Mouse (Mus musculus): ENCODE measurements around the gene Zbtb44. TPM values are rescaled to one million over a fixed set of nuclear protein-coding genes. Genes with fewer than 3 reads are reported as not detected.

Zbtb44 gene
- polyA plus RNA-seq, 1 experiment: 40.7 TPM

DNA sequence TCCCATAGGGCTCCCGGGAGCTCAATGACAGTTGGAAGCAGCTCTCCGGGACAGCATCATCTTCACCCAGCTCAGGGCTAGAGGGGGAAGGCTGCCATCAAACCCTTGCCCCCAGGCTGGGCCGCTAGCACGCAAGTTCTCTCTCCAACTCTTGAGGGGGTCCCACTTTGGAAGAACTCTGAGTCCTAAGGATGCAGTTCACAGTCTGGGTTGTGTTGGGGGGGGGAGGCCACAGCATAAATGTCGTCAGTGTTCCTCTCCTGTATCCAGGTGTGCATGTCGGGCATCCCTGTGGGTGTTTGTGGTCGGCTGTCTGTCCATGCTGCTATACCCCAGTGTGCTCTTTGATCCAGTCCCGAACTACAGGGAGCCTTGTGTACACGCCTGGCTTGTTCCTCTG is 59.1 kb downstream of the Zbtb44 start:
- H3K4me3 ChIP-seq (ENCODE audit: control insufficient read depth, low read depth, low read length): no peak overlapping the region
- no peaks in the 10 kb centered on the region for H3K27me3 ChIP-seq (ENCODE audit: control insufficient read depth, insufficient read depth, low read length)
- no peak overlapping the region for H3K27ac ChIP-seq (ENCODE audit: control insufficient read depth, insufficient read depth, low read depth, low read length)
- H3K36me3 ChIP-seq (ENCODE audit: control insufficient read depth, insufficient read depth, low read length): no peaks in the 10 kb centered on the region
- peaks cover 4% of the 10 kb centered on the region; the same call in 1 of the 2 replicates for H3K4me1 ChIP-seq (ENCODE audit: control insufficient read depth, insufficient read depth, low read length)
- TF ChIP-seq CTCF (IDR thresholded peaks at IDR 0.05; ENCODE audit: control insufficient read depth, insufficient read depth, insufficient replicate concordance, low read depth, low read length): no peak
- TF ChIP-seq POLR2A (IDR thresholded peaks at IDR 0.05; ENCODE audit: control insufficient read depth, low read depth, low read length): no peak

DNA sequence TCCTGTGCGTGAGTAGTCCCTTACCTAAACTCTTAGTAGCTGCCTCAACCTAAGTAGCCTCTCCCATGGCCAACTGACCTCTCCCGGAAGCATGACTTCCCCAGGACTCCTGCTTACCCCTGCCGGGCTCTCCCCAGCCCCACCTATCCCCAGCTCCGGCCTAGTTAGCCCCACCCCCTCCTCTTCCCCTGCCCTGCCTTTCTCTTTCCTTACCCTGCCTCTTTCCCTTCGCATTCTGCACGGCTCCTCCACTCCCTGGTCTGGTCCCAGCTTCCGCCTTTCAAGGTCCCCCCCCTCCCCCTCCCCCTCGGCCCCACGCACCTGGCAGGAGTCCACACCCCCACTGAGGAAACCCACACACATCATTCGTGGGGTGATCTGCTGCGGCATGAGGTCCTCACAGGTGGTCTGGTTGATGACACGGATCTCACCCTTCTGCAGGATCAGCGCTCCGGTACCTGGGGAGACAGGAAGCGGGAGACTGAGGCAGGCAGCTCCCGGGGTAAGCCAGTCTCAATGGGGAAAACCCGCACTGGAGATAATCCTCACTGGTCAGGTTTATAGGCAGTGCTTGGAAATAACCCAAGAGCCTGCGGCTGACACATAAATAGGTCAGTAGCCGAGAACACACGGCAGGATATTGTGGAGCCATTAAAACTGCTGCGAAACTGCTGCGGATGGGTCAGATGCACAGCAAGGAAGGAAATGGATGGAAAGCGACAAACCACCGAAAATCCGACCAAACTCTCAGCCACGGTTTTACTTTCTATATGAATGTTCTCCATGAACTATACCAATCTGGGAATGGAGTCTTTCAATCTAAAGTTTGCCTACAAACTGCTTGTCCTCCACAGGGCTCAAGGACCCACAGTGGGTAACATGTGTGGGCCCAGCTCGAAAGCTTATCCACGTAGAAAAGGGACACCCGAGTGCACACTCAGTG is 59.9 kb downstream of the Zbtb44 start:
- TF ChIP-seq POLR2A (IDR thresholded peaks at IDR 0.05; ENCODE audit: control insufficient read depth, low read depth, low read length) (no peak), CTCF (IDR thresholded peaks at IDR 0.05; ENCODE audit: control insufficient read depth, insufficient read depth, insufficient replicate concordance, low read depth, low read length) (no peak)
- H3K27me3 ChIP-seq (ENCODE audit: control insufficient read depth, insufficient read depth, low read length): no peaks in the 10 kb centered on the region
- no peaks in the 10 kb centered on the region for H3K36me3 ChIP-seq (ENCODE audit: control insufficient read depth, insufficient read depth, low read length)
- peaks cover 4% of the 10 kb centered on the region; the same call in 1 of the 2 replicates for H3K4me1 ChIP-seq (ENCODE audit: control insufficient read depth, insufficient read depth, low read length)
- H3K27ac ChIP-seq (ENCODE audit: control insufficient read depth, insufficient read depth, low read depth, low read length): no peak overlapping the region
- H3K4me3 ChIP-seq (ENCODE audit: control insufficient read depth, low read depth, low read length): no peak overlapping the region

DNA sequence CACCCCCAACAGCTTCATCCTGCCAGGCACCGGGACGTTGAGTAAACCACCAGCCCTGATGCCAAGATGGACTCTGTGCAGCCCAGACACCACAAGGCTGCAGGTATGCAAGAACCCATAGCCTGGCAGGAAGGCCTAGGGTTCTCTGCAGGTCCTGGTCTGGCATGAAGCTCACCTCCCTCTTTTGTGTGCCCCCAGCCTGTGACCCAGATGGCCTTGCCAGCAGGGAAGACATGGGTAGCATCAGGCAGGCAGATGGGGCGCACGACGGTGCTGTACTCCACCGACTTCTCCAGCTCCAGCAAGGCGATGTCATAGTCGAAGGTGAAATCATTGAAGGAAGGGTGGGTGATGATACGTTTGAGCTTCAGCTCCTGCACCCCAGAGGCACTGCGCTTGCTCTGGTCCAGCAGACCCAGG is 60.7 kb downstream of the Zbtb44 start:
- no peak for TF ChIP-seq POLR2A (IDR thresholded peaks at IDR 0.05; ENCODE audit: control insufficient read depth, low read depth, low read length)
- TF ChIP-seq CTCF (IDR thresholded peaks at IDR 0.05; ENCODE audit: control insufficient read depth, insufficient read depth, insufficient replicate concordance, low read depth, low read length): no peak
- Histone ChIP-seq H3K36me3 (ENCODE audit: control insufficient read depth, insufficient read depth, low read length) (no peaks in the 10 kb centered on the region), H3K27ac (ENCODE audit: control insufficient read depth, insufficient read depth, low read depth, low read length) (no peak overlapping the region), H3K4me3 (ENCODE audit: control insufficient read depth, low read depth, low read length) (no peak overlapping the region), H3K27me3 (ENCODE audit: control insufficient read depth, insufficient read depth, low read length) (no peaks in the 10 kb centered on the region), H3K4me1 (ENCODE audit: control insufficient read depth, insufficient read depth, low read length) (peaks cover 4% of the 10 kb centered on the region; the same call in 1 of the 2 replicates)

DNA sequence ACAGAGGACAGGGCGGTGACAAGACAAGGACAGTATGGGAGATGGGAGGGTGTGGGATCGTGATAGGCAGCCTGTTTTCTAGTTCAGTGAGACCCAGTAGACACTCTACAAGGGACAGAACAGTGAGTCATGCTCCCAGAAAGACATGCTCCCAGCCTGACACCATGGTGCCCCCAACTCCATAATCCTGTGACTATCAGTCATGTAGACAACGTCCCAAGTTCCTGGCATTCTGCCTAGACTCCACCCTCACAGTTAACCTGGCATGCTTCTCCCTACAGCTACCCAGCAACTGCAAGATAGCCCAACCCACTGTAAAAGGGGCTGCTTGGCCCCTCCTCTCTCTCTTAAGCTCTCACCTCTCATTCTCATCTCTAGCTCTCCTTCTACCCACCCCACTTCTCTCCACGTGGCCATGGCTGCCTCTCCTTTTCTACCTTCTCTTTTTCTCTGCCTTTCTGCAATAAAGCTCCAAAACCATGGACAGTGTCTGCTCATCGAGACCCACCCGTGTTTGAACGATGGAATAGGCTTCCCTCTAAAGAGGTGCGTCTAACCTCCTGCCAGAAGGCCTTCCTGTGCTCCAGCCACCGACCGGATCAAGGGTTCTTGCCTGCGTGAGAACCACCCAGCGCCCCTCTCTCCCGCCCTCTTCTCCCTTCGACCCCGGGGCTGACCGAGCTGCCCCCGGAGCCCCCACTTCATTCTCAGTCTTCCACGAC is 61.8 kb downstream of the Zbtb44 start:
- H3K4me1 ChIP-seq (ENCODE audit: control insufficient read depth, insufficient read depth, low read length): peaks cover 4% of the 10 kb centered on the region; the same call in 1 of the 2 replicates
- TF ChIP-seq CTCF (IDR thresholded peaks at IDR 0.05; ENCODE audit: control insufficient read depth, insufficient read depth, insufficient replicate concordance, low read depth, low read length) (no peak), POLR2A (IDR thresholded peaks at IDR 0.05; ENCODE audit: control insufficient read depth, low read depth, low read length) (no peak)
- no peak overlapping the region for H3K27ac ChIP-seq (ENCODE audit: control insufficient read depth, insufficient read depth, low read depth, low read length)
- H3K27me3 ChIP-seq (ENCODE audit: control insufficient read depth, insufficient read depth, low read length): no peaks in the 10 kb centered on the region
- no peak overlapping the region for H3K4me3 ChIP-seq (ENCODE audit: control insufficient read depth, low read depth, low read length)
- no peaks in the 10 kb centered on the region for H3K36me3 ChIP-seq (ENCODE audit: control insufficient read depth, insufficient read depth, low read length)

DNA sequence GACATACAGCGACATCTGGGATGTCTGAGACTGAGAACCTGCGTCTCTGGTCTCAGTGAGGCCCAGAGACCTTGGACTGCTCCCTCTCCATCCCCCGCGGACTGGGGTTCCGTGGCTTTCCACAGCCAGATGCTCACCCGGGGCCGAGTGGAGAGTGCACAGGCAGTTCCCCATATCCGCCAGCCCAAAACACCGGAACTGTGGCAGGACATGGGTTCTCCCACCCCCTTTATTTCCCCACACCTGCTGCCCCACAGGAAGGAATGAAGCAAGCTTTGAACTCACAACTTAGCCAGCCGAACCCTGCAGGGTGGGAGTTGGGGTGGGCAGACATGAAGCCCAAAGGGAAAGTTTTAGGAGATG is 62.4 kb downstream of the Zbtb44 start:
- no peak overlapping the region for H3K4me3 ChIP-seq (ENCODE audit: control insufficient read depth, low read depth, low read length)
- TF ChIP-seq CTCF (IDR thresholded peaks at IDR 0.05; ENCODE audit: control insufficient read depth, insufficient read depth, insufficient replicate concordance, low read depth, low read length) (no peak), POLR2A (IDR thresholded peaks at IDR 0.05; ENCODE audit: control insufficient read depth, low read depth, low read length) (no peak)
- H3K36me3 ChIP-seq (ENCODE audit: control insufficient read depth, insufficient read depth, low read length): no peaks in the 10 kb centered on the region

DNA sequence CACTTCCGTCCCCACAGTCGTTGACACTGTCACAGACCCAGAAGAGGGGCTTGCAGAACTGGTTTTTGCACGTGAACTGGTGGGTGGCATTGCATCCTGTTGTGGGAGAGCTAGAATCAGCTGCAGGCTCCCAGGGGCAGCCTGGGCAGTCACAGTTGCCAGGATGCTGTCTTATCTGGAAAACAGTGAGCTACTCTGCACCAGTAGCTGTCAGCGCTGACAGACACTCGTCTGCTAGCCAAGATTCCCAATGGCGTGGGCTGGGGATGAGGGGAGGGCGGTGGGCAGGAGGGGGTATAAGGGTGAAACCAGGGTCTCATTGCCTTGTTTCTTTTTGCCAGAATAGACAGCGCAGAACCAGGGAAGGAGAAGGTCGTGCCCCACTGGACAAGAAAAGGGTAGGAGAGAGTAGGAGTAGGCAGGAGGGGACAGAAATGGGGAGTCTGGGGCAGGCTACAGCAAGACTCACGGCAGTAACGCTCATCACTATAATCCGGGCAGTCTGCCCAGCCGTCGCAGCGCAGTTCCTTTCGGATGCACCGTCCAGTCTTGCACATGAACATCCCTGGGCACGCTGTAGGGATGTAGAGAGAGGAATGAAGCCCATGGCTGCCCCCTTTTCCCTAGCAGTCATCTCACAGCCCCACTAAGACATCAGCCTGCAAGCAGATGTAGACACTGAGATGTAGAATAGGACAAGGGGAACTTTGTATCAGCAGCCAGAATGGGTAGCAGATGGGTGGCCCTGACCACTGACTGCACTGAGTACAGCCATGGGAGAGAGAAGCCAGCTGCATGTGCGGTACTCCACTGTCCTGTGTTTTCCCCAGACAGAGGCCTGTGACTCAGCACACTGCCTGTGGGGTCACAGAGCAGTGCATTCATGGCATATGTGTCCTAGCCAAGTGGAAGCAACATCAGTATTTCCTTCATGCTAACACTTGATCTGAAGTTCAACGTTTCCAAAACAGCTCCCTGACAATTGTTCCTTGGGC is 66.9 kb downstream of the Zbtb44 start:
- Histone ChIP-seq H3K4me3 (ENCODE audit: control insufficient read depth, low read depth, low read length) (no peak overlapping the region), H3K36me3 (ENCODE audit: control insufficient read depth, insufficient read depth, low read length) (no peaks in the 10 kb centered on the region), H3K27me3 (ENCODE audit: control insufficient read depth, insufficient read depth, low read length) (no peaks in the 10 kb centered on the region), H3K4me1 (ENCODE audit: control insufficient read depth, insufficient read depth, low read length) (no peaks in the 10 kb centered on the region), H3K27ac (ENCODE audit: control insufficient read depth, insufficient read depth, low read depth, low read length) (no peak overlapping the region)
- no peak for TF ChIP-seq CTCF (IDR thresholded peaks at IDR 0.05; ENCODE audit: control insufficient read depth, insufficient read depth, insufficient replicate concordance, low read depth, low read length)
- no peak for TF ChIP-seq POLR2A (IDR thresholded peaks at IDR 0.05; ENCODE audit: control insufficient read depth, low read depth, low read length)

More for the DNA sequence above, 62.4 kb downstream of the Zbtb44 start:
- Histone ChIP-seq H3K4me1 (ENCODE audit: control insufficient read depth, insufficient read depth, low read length) (peaks cover 4% of the 10 kb centered on the region; the same call in 1 of the 2 replicates), H3K27me3 (ENCODE audit: control insufficient read depth, insufficient read depth, low read length) (no peaks in the 10 kb centered on the region), H3K27ac (ENCODE audit: control insufficient read depth, insufficient read depth, low read depth, low read length) (no peak overlapping the region)
